Mouse (Mus musculus) hindbrain, embryonic 14.5 days (tissue): ENCODE results near the gene Taok3. TPM values are rescaled to one million over a fixed set of nuclear protein-coding genes. Genes with fewer than 3 reads are reported as not detected.

Experiments
- ATAC-seq: fragments of 200-750 bp; cut with Nextera tagmentation; 2 replicates; pipeline ENCODE4 v1.8.0; 2017; ENCODE audit warnings: moderate number of reproducible peaks, mild to moderate bottlenecking, moderate TSS enrichment, moderate library complexity; ENCODE audit not compliant: low FRiP score
- DNase-seq: peaks from one replicate; pipeline ENCODE4 v3.0.0-alpha.2; 2015; ENCODE audit warnings: low spot score
- H3K27ac ChIP-seq: fragments of 300-500 bp; sonication (generic); 2 replicates; pipeline ENCODE4 v1.5.1; 2014; ENCODE audit warnings: mild to moderate bottlenecking, moderate library complexity
- H3K27me3 ChIP-seq: fragments of 300-500 bp; sonication (generic); 2 replicates; pipeline ENCODE4 v1.6.1; 2014; ENCODE audit warnings: mild to moderate bottlenecking, low read length, mixed read lengths; ENCODE audit not compliant: control insufficient read depth, insufficient read depth
- H3K36me3 ChIP-seq: fragments of 300-500 bp; sonication (generic); replicated peaks from 2 replicates; pipeline ENCODE4 v1.6.1; 2014; ENCODE audit not compliant: control insufficient read depth, insufficient read depth
- H3K4me1 ChIP-seq: fragments of 300-500 bp; sonication (generic); replicated peaks from 2 replicates; pipeline ENCODE4 v1.6.1; 2014; ENCODE audit warnings: antibody characterized with exemption, low read length, mixed read lengths; ENCODE audit not compliant: control insufficient read depth, insufficient read depth
- H3K4me2 ChIP-seq: fragments of 300-500 bp; sonication (generic); replicated peaks from 2 replicates; pipeline ENCODE4 v1.6.1; 2014; ENCODE audit warnings: mild to moderate bottlenecking, moderate library complexity
- H3K4me3 ChIP-seq: fragments of 300-500 bp; sonication (generic); replicated peaks from 2 replicates; pipeline ENCODE4 v1.5.1; 2014; ENCODE audit warnings: mild to moderate bottlenecking, low read length
- H3K9ac ChIP-seq: fragments of 300-500 bp; sonication (generic); 2 replicates; pipeline ENCODE4 v1.6.1; 2014
- H3K9me3 ChIP-seq: fragments of 300-500 bp; sonication (generic); 2 replicates; pipeline ENCODE4 v1.6.1; 2016; ENCODE audit warnings: low read length; ENCODE audit not compliant: control insufficient read depth
- WGBS: fragments of 180-500 bp; shearing (Covaris S2); extraction: QIAGEN DNeasy Blood & Tissue Kit; methylation state at CpG from one replicate; pipeline ENCODE4 v1.1.7; 2014; 5-methylcytosine and 5-hydroxymethylcytosine counted together
- polyA plus RNA-seq: library from polyadenylated mRNA; unstranded; fragments of >200 nt; fragmentation: Nextera tagmentation; extraction: Ambion mirVana; gene quantifications from 2 replicates; pipeline ENCODE4 v1.2.1, GENCODE M21; 2014

Taok3 gene
- polyA plus RNA-seq, result 50.4 and 62.3 TPM in 2 replicates

GRCm38 (mm10) chr5:117119777-117120488 lies at the start of gene Taok3:
Gene Taok3 (plus strand): TSS chr5:117120129.
- H3K27ac ChIP-seq, result no peak within 1 kb of the TSS
- 0 out of 2 replicates have a peak, but pooled peaks cover 7% of the 10 kb centered on the region for H3K27me3 ChIP-seq
- no peaks in the 10 kb centered on the region for H3K9me3 ChIP-seq
- peak; percentile 98 for DNase-seq
- ATAC-seq, result peak; percentile 92
- peak within 1 kb of the TSS; percentile 75 for H3K9ac ChIP-seq
- no peaks in the 10 kb centered on the region for H3K36me3 ChIP-seq
- under 1% methylated on average over 74 of the region's 74 CpGs for WGBS
- H3K4me2 ChIP-seq, result peak within 1 kb of the TSS; percentile 97
- peak within 1 kb of the TSS; percentile 83 for H3K4me3 ChIP-seq
- peaks cover 16% of the 10 kb centered on the region for H3K4me1 ChIP-seq

DNA sequence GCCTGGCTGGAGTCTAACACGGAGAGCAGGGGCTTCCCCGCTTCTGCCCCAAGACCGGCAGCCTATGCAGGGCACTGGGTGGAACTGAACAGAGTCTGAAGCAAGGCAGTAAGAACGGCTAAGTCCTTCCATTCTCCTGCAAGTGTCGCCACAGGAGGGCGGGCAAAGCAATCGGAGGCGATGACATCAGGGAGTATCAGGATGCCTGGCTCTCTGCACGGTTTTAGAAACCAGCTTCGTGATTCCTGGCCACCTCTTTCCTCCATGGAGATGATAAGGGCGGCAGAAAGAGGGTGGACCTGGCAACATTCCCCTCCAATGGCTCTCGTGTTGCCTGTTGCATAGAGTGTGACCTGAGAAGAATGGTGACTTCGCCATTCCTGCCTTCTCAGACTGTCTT lies 32.2 kb upstream of the Taok3 start:
- DNase-seq (peak; percentile 61), ATAC-seq (no peak)
- Histone ChIP-seq H3K4me2 (peak overlapping the region; percentile 40), H3K4me3 (no peak overlapping the region), H3K27ac (no peak overlapping the region), H3K9ac (peak overlapping the region; percentile 38), H3K4me1 (0 out of 2 replicates have a peak, but pooled peaks cover 3% of the 10 kb centered on the region), H3K9me3 (no peaks in the 10 kb centered on the region), H3K36me3 (peaks cover 21% of the 10 kb centered on the region), H3K27me3 (no peaks in the 10 kb centered on the region)
- 9% methylated on average over 13 of the region's 13 CpGs for WGBS

GRCm38 (mm10) chr5:117089147-117089546 lies 30.8 kb upstream of the Taok3 start:
- no peak overlapping the region for H3K9ac ChIP-seq
- ATAC-seq, result no peak
- no peaks in the 10 kb centered on the region for H3K9me3 ChIP-seq
- no peak for DNase-seq
- H3K4me3 ChIP-seq, result no peak overlapping the region
- 0 out of 2 replicates have a peak, but pooled peaks cover 3% of the 10 kb centered on the region for H3K4me1 ChIP-seq
- H3K27ac ChIP-seq, result no peak overlapping the region
- WGBS, result 57% methylated on average over 3 of the region's 3 CpGs
- no peak overlapping the region for H3K4me2 ChIP-seq
- peaks cover 35% of the 10 kb centered on the region for H3K36me3 ChIP-seq
- no peaks in the 10 kb centered on the region for H3K27me3 ChIP-seq

DNA sequence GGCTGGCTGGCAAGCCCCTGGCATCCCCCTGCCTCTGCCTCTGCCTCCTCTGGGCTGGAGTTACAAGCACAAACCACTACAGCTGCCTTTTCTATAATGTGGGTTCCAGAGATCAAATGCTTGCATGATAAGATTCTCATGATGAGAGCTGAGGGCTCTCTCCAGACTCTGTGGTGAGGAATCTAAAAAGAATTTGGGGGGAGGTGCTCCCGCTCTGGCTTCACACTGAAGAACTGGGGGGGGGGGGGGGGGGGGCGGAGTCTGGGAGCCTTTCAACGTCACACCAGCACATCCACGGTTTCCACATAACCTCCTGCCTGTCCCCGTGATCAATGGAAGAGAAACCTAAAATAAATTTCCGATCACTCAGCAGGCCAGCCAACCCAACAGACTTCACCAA lies 30.1 kb upstream of the Taok3 start:
- Histone ChIP-seq H3K9ac (no peak overlapping the region), H3K27ac (no peak overlapping the region), H3K4me1 (0 out of 2 replicates have a peak, but pooled peaks cover 3% of the 10 kb centered on the region), H3K9me3 (no peaks in the 10 kb centered on the region), H3K4me3 (no peak overlapping the region), H3K36me3 (peaks cover 41% of the 10 kb centered on the region), H3K4me2 (no peak overlapping the region), H3K27me3 (no peaks in the 10 kb centered on the region)
- DNase-seq (no peak), ATAC-seq (no peak)
- 30% methylated on average over 5 of the region's 6 CpGs for WGBS

GRCm38 (mm10) chr5:117094431-117094830 lies 25.5 kb upstream of the Taok3 start:
- H3K27ac ChIP-seq, result no peak overlapping the region
- no peak overlapping the region for H3K4me3 ChIP-seq
- WGBS, result 49% methylated on average over 7 of the region's 7 CpGs
- H3K9ac ChIP-seq, result no peak overlapping the region
- H3K9me3 ChIP-seq, result no peaks in the 10 kb centered on the region
- ATAC-seq (no peak), DNase-seq (peak; percentile 64)
- 0 out of 2 replicates have a peak, but pooled peaks cover 4% of the 10 kb centered on the region for H3K4me1 ChIP-seq
- no peak overlapping the region for H3K4me2 ChIP-seq
- peaks cover 71% of the 10 kb centered on the region for H3K36me3 ChIP-seq
- no peaks in the 10 kb centered on the region for H3K27me3 ChIP-seq

GRCm38 (mm10) chr5:117096716-117097115 lies 23.2 kb upstream of the Taok3 start:
- Histone ChIP-seq H3K4me1 (0 out of 2 replicates have a peak, but pooled peaks cover 4% of the 10 kb centered on the region), H3K4me2 (no peak overlapping the region), H3K9me3 (no peaks in the 10 kb centered on the region), H3K27ac (no peak overlapping the region), H3K9ac (no peak overlapping the region), H3K36me3 (peaks cover 81% of the 10 kb centered on the region), H3K27me3 (no peaks in the 10 kb centered on the region), H3K4me3 (no peak overlapping the region)
- ATAC-seq, result no peak
- peak; percentile 81 for DNase-seq
- 49% methylated on average over 3 of the region's 3 CpGs for WGBS

- DNase-seq (no peak), ATAC-seq (no peak)
- Histone ChIP-seq H3K36me3 (peaks cover 77% of the 10 kb centered on the region), H3K27me3 (no peaks in the 10 kb centered on the region), H3K9me3 (no peaks in the 10 kb centered on the region), H3K4me2 (no peak overlapping the region), H3K4me1 (0 out of 2 replicates have a peak, but pooled peaks cover 4% of the 10 kb centered on the region), H3K9ac (no peak overlapping the region), H3K27ac (no peak overlapping the region), H3K4me3 (no peak overlapping the region)
- WGBS, result 89% methylated on average over 5 of the region's 5 CpGs
These were observed 20.9 kb upstream of the Taok3 start for GRCm38 (mm10) chr5:117099008-117099407.

DNA sequence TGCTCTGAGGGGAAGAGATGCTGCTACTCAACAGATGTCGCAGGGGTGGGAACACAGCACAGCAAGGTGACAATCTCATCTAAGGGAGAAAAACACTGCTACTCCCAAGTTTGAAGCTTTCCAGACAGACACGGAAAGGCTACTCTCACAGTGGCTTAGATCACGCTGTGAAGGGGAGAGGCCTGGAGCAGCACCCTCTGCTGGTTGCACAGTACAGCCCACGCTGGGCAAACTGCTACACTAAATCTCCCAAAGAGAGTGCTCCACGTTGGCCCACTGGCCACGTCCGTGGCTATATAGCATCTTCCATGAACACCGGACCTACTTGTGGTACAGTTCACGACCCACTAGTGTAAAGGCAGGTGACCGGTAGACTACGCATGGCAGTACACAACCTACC lies 20.2 kb upstream of the Taok3 start:
- Histone ChIP-seq H3K36me3 (peaks cover 77% of the 10 kb centered on the region), H3K4me2 (no peak overlapping the region), H3K4me3 (no peak overlapping the region), H3K9me3 (no peaks in the 10 kb centered on the region), H3K9ac (no peak overlapping the region), H3K27me3 (no peaks in the 10 kb centered on the region), H3K27ac (no peak overlapping the region), H3K4me1 (0 out of 2 replicates have a peak, but pooled peaks cover 4% of the 10 kb centered on the region)
- no peak for DNase-seq
- WGBS, result 90% methylated on average over 11 of the region's 11 CpGs
- ATAC-seq, result no peak

- no peaks in the 10 kb centered on the region for H3K9me3 ChIP-seq
- no peak overlapping the region for H3K9ac ChIP-seq
- H3K4me3 ChIP-seq, result no peak overlapping the region
- WGBS, result 93% methylated on average over 20 of the region's 20 CpGs
- peaks cover 94% of the 10 kb centered on the region for H3K36me3 ChIP-seq
- H3K27ac ChIP-seq, result no peak overlapping the region
- no peak overlapping the region for H3K4me2 ChIP-seq
- no peaks in the 10 kb centered on the region for H3K4me1 ChIP-seq
- no peak for DNase-seq
- no peak for ATAC-seq
- H3K27me3 ChIP-seq, result no peaks in the 10 kb centered on the region
These were observed 16.6 kb upstream of the Taok3 start for GRCm38 (mm10) chr5:117103194-117103929.
